Mouse (Mus musculus) adrenal gland, postnatal 14 days (tissue): ENCODE data around the gene Tcf15. TPM values are rescaled to one million over a fixed set of nuclear protein-coding genes. Genes with fewer than 3 reads are reported as not detected.

Source experiments
- DNase-seq: peaks from one replicate; pipeline ENCODE4 v3.0.0; 2021; ENCODE audit warnings: mixed read lengths
- long read RNA-seq, 2 experiments: library from polyadenylated mRNA; stranded (forward); transcript quantifications; one replicate each; pipeline ENCODE4 v2.0.0; 2021
- total RNA-seq: library from RNA; stranded (reverse); gene quantifications from 2 replicates; pipeline ENCODE4 v1.2.3, GENCODE M21; 2021

Gene Tcf15
- total RNA-seq: 20.2 and 22.0 TPM in 2 replicates
- long read RNA-seq, experiment 1, transcript Tcf15-201 (2 exons, 980 nt): major isoform, 28 of 30 reads
- long read RNA-seq, experiment 1, partial matches to known transcripts: 2 of 30 reads
- long read RNA-seq, experiment 1, other reads (novel, unspliced or antisense): 0 of 30 reads
- long read RNA-seq, experiment 2, transcript Tcf15-201 (2 exons, 980 nt): major isoform, 36 of 38 reads
- long read RNA-seq, experiment 2, partial matches to known transcripts: 0 of 38 reads
- long read RNA-seq, experiment 2, other reads (novel, unspliced or antisense): 2 of 38 reads

GRCm38 (mm10) chr2:152143279-152144157 is at the start of gene Tcf15:
TSS of gene Tcf15 (plus strand) at chr2:152143561.
- DNase-seq: peak; percentile 76

GRCm38 (mm10) chr2:152094856-152095545 is 48.4 kb upstream of the Tcf15 start:
- no peak for DNase-seq

- DNase-seq: no peak
Measured at GRCm38 (mm10) chr2:152096922-152097321, 46.4 kb upstream of the Tcf15 start.

- no peak for DNase-seq
Measured at GRCm38 (mm10) chr2:152097916-152098315, 45.4 kb upstream of the Tcf15 start.

GRCm38 (mm10) chr2:152099538-152099937 is 43.8 kb upstream of the Tcf15 start:
- DNase-seq: no peak

GRCm38 (mm10) chr2:152101761-152102160 is 41.6 kb upstream of the Tcf15 start:
- no peak for DNase-seq

GRCm38 (mm10) chr2:152102369-152102768 is 41.0 kb upstream of the Tcf15 start:
- no peak for DNase-seq

GRCm38 (mm10) chr2:152104711-152105317 is 38.5 kb upstream of the Tcf15 start:
- no peak for DNase-seq

GRCm38 (mm10) chr2:152105318-152106224 is 37.8 kb upstream of the Tcf15 start, which contains the start of gene Srxn1:
TSS of gene Srxn1 (plus strand) at chr2:152105516.
- DNase-seq: peak; percentile 96

GRCm38 (mm10) chr2:152106225-152106595 is 37.2 kb upstream of the Tcf15 start:
- DNase-seq: peak; percentile 50

- no peak for DNase-seq
Measured at GRCm38 (mm10) chr2:152106597-152106996, 36.8 kb upstream of the Tcf15 start.

- peak; percentile 18 for DNase-seq
Measured at GRCm38 (mm10) chr2:152108702-152109101, 34.7 kb upstream of the Tcf15 start.

GRCm38 (mm10) chr2:152109386-152109785 is 34.0 kb upstream of the Tcf15 start:
- DNase-seq: peak; percentile 27

GRCm38 (mm10) chr2:152111311-152111710 is 32.0 kb upstream of the Tcf15 start:
- no peak for DNase-seq

- DNase-seq: peak; percentile 95
Measured at GRCm38 (mm10) chr2:152111920-152112319, 31.4 kb upstream of the Tcf15 start.

GRCm38 (mm10) chr2:152112490-152112889 is 30.9 kb upstream of the Tcf15 start:
- DNase-seq: no peak

GRCm38 (mm10) chr2:152112970-152113369 is 30.4 kb upstream of the Tcf15 start:
- DNase-seq: no peak

- DNase-seq: peak; percentile 31
Measured at GRCm38 (mm10) chr2:152114057-152114975, 29.0 kb upstream of the Tcf15 start.

- DNase-seq: no peak
Measured at GRCm38 (mm10) chr2:152117694-152118093, 25.7 kb upstream of the Tcf15 start.
